Mouse (Mus musculus): ENCODE measurements around the gene Zfp385b. TPM values are rescaled to one million over a fixed set of nuclear protein-coding genes. Genes with fewer than 3 reads are reported as not detected.

The Zfp385b gene
- polyA plus RNA-seq, 1 experiment from 2014 or later = 6.2 TPM

DNA sequence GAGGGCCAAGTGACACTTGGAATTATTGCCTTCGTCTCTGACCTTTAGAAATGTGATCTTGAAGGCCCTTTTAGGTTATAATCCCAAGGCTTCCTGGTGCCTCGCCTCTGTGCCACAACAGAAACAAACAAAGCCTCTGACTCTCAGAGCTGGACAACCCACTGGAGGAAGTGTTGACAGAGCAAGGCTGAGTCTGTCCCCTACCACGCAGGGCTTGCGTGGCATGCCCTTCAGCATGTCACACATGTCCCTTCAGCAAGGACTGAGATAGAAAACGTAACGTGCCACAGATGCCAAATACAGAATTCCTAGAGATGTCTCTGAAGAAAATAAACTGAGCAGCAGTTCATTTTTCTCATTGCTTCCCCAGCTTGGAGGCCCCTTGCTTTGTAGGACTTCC is 310.7 kb downstream of the Zfp385b start:
- Histone ChIP-seq H3K27me3 (ENCODE audit: control insufficient read depth, insufficient read depth, low read length) (no peaks in the 10 kb centered on the region), H3K27ac (ENCODE audit: low read length) (no peak overlapping the region), H3K4me1 (ENCODE audit: control insufficient read depth, insufficient read depth, low read length) (no peaks in the 10 kb centered on the region), H3K4me2 (replicated peaks; ENCODE audit: low read depth, low read length) (no peak overlapping the region), H3K9me3 (ENCODE audit: control insufficient read depth, low read depth, low read length) (no peaks in the 10 kb centered on the region), H3K4me3 (ENCODE audit: low read depth, low read length) (no peak overlapping the region), H3K9ac (replicated peaks; ENCODE audit: low read depth, low read length) (no peak overlapping the region), H3K36me3 (ENCODE audit: control insufficient read depth, insufficient read depth, low read length) (no peaks in the 10 kb centered on the region)
- WGBS = 74% methylated on average over 6 of the region's 6 CpGs
- ATAC-seq (ENCODE audit: insufficient number of reproducible peaks, insufficient read depth, low FRiP score, low read depth) = no peak

DNA sequence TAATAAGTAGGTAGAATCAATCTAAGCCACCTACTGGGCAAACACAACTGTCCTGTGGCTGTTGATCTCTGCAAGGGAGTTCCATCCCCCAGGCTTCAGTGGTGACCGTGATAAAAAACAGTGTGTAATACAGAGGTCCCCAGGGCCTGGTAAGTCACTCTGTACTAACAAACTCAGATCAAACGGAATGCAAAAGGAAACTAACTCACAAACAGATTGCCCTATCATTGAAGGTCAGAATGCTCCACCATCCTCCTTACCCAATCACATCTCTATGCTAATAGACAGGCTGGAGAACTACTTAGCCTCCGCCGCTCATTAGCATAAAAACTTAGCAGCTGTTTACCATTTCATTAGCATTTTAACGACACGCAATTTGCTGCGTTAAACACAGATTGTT is 313.1 kb downstream of the Zfp385b start:
- no peak overlapping the region for H3K4me3 ChIP-seq (ENCODE audit: low read depth, low read length)
- H3K27ac ChIP-seq (ENCODE audit: low read length) = no peak overlapping the region
- ATAC-seq (ENCODE audit: insufficient number of reproducible peaks, insufficient read depth, low FRiP score, low read depth) = no peak
- no peaks in the 10 kb centered on the region for H3K36me3 ChIP-seq (ENCODE audit: control insufficient read depth, insufficient read depth, low read length)
- H3K4me2 ChIP-seq (replicated peaks; ENCODE audit: low read depth, low read length) = no peak overlapping the region
- no peaks in the 10 kb centered on the region for H3K27me3 ChIP-seq (ENCODE audit: control insufficient read depth, insufficient read depth, low read length)
- H3K9me3 ChIP-seq (ENCODE audit: control insufficient read depth, low read depth, low read length) = no peaks in the 10 kb centered on the region
- H3K4me1 ChIP-seq (ENCODE audit: control insufficient read depth, insufficient read depth, low read length) = no peaks in the 10 kb centered on the region
- H3K9ac ChIP-seq (replicated peaks; ENCODE audit: low read depth, low read length) = no peak overlapping the region
- 15% methylated on average over 7 of the region's 7 CpGs for WGBS

DNA sequence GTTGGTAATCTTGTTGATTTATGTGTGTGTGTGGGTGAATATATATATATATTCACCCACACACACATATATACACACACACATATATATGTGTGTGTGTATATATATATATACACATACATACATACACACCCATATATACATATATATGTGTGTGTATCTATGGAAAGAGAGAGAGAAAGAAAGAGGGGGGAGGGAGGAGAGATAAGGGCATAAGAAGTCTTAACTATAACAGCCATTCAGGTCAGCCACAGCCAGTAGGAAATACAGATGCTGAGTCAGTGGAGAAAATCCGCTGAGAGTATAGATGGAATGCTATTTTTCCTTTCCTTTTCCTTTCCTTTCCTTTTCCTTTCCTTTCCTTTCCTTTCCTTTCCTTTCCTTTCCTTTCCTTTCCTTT is 313.8 kb downstream of the Zfp385b start:
- ATAC-seq (ENCODE audit: insufficient number of reproducible peaks, insufficient read depth, low FRiP score, low read depth) = no peak
- no peak overlapping the region for H3K4me3 ChIP-seq (ENCODE audit: low read depth, low read length)
- H3K4me2 ChIP-seq (replicated peaks; ENCODE audit: low read depth, low read length) = no peak overlapping the region
- H3K36me3 ChIP-seq (ENCODE audit: control insufficient read depth, insufficient read depth, low read length) = no peaks in the 10 kb centered on the region
- H3K9ac ChIP-seq (replicated peaks; ENCODE audit: low read depth, low read length) = no peak overlapping the region
- H3K27ac ChIP-seq (ENCODE audit: low read length) = no peak overlapping the region
- no peaks in the 10 kb centered on the region for H3K4me1 ChIP-seq (ENCODE audit: control insufficient read depth, insufficient read depth, low read length)
- H3K9me3 ChIP-seq (ENCODE audit: control insufficient read depth, low read depth, low read length) = no peaks in the 10 kb centered on the region
- 90% methylated on average over 1 of the region's 1 CpGs for WGBS
- no peaks in the 10 kb centered on the region for H3K27me3 ChIP-seq (ENCODE audit: control insufficient read depth, insufficient read depth, low read length)

DNA sequence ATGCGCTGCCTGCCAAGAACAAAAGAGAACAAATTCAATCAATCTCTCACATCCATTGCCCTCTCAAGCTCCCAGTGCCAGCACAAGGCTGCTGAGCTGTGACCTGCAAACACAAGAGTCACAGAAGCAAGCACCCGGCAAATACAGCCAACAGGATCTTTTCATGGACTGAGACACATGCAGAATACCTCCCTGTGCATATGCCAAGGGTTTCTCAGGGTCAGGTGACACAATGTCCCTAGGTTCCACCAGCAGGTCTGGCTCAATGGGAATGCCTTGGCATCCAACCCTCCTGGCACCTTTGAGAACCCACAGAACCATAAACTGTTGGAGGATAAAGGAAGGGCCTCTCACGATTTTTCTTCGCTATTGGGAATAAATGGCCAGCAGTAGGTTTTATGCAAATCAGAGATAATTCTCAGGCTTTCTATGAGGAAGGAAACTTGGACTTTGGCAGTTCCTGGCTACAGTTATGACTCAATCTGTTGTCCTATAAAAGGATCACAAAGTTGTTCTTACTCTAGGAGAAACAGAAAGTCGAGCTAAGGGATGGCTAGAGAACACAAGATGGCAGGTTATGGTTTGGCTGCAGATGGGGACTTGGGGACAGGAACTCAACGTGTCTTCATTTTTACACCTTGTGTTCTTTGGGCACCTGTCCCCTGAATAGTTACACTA is 315.6 kb downstream of the Zfp385b start:
- ATAC-seq (ENCODE audit: insufficient number of reproducible peaks, insufficient read depth, low FRiP score, low read depth) = no peak
- H3K4me2 ChIP-seq (replicated peaks; ENCODE audit: low read depth, low read length) = no peak overlapping the region

DNA sequence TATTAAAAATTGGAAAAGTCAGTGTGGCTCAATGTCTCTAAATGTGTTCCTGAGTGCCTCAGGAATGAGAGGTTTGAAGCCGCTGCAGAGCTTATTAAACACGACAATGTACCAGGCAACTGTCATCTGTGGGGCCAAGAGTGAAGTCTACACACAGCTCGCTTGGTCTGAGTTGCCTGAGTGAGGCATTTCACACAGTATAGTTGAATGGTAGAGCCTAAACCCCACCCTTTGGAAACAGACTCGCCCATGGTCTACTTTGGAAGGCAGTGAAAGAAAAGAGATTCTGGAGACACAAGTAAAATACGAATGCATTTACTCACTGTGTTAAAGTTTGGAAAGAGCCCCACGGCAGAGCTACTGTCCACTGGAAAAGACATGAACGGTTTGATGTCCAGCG is 316.2 kb downstream of the Zfp385b start:
- Histone ChIP-seq H3K27ac (ENCODE audit: low read length) (no peak overlapping the region), H3K4me2 (replicated peaks; ENCODE audit: low read depth, low read length) (no peak overlapping the region)

More for the DNA sequence above, 315.6 kb downstream of the Zfp385b start:
- no peaks in the 10 kb centered on the region for H3K9me3 ChIP-seq (ENCODE audit: control insufficient read depth, low read depth, low read length)
- H3K36me3 ChIP-seq (ENCODE audit: control insufficient read depth, insufficient read depth, low read length) = no peaks in the 10 kb centered on the region
- H3K27me3 ChIP-seq (ENCODE audit: control insufficient read depth, insufficient read depth, low read length) = no peaks in the 10 kb centered on the region
- H3K9ac ChIP-seq (replicated peaks; ENCODE audit: low read depth, low read length) = no peak overlapping the region
- no peak overlapping the region for H3K27ac ChIP-seq (ENCODE audit: low read length)
- 85% methylated on average over 6 of the region's 6 CpGs for WGBS
- no peak overlapping the region for H3K4me3 ChIP-seq (ENCODE audit: low read depth, low read length)
- H3K4me1 ChIP-seq (ENCODE audit: control insufficient read depth, insufficient read depth, low read length) = no peaks in the 10 kb centered on the region

DNA sequence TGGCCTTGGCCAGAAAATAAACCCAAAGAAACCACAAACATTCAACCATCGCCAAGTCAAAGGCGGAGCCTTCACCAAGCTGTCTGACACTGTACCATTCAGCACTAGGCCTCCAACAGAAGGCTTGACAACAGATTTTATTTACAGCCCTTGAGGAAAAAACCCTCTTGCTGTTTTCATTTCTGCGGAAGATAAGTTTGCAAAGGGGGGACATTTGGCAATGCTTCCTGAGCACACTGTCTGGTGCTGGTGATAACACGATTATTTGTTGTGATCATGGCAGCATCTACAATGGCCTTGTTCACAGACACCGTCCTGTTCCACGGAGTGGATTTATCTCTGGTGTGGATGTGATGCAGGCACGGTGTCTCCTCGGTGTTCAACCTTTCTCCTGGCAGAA is 317.0 kb downstream of the Zfp385b start:
- Histone ChIP-seq H3K4me1 (ENCODE audit: control insufficient read depth, insufficient read depth, low read length) (no peaks in the 10 kb centered on the region), H3K36me3 (ENCODE audit: control insufficient read depth, insufficient read depth, low read length) (no peaks in the 10 kb centered on the region), H3K9ac (replicated peaks; ENCODE audit: low read depth, low read length) (no peak overlapping the region), H3K4me3 (ENCODE audit: low read depth, low read length) (no peak overlapping the region), H3K27ac (ENCODE audit: low read length) (no peak overlapping the region), H3K9me3 (ENCODE audit: control insufficient read depth, low read depth, low read length) (no peaks in the 10 kb centered on the region), H3K27me3 (ENCODE audit: control insufficient read depth, insufficient read depth, low read length) (no peaks in the 10 kb centered on the region), H3K4me2 (replicated peaks; ENCODE audit: low read depth, low read length) (no peak overlapping the region)
- ATAC-seq (ENCODE audit: insufficient number of reproducible peaks, insufficient read depth, low FRiP score, low read depth) = no peak
- WGBS = 84% methylated on average over 8 of the region's 8 CpGs

More for the DNA sequence above, 316.2 kb downstream of the Zfp385b start:
- Histone ChIP-seq H3K4me3 (ENCODE audit: low read depth, low read length) (no peak overlapping the region), H3K9ac (replicated peaks; ENCODE audit: low read depth, low read length) (no peak overlapping the region), H3K36me3 (ENCODE audit: control insufficient read depth, insufficient read depth, low read length) (no peaks in the 10 kb centered on the region), H3K9me3 (ENCODE audit: control insufficient read depth, low read depth, low read length) (no peaks in the 10 kb centered on the region), H3K4me1 (ENCODE audit: control insufficient read depth, insufficient read depth, low read length) (no peaks in the 10 kb centered on the region), H3K27me3 (ENCODE audit: control insufficient read depth, insufficient read depth, low read length) (no peaks in the 10 kb centered on the region)
- 0 out of 2 replicates have a peak, but pooled peaks have one; percentile 21 for ATAC-seq (ENCODE audit: insufficient number of reproducible peaks, insufficient read depth, low FRiP score, low read depth)
- 63% methylated on average over 8 of the region's 8 CpGs for WGBS

DNA sequence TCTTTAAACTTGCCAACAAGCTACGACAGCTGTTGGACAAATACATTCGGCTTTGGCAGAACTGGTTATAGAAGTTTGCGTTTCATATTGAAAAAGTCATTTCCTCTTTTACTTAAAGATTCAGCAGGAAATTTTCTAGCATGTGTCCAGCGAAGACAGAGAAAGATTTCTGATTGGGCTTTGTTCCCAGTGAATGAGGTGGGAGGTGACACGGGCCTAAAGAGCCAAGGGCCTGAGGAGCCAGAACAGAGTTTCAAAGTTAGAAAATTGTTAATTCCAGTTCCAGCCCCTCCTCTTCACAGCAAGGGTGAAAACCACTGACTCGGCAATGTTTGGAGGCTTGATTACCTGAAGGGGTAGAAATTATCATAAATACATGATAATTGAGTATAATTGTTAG is 319.0 kb downstream of the Zfp385b start:
- no peaks in the 10 kb centered on the region for H3K9me3 ChIP-seq (ENCODE audit: control insufficient read depth, low read depth, low read length)
- H3K4me2 ChIP-seq (replicated peaks; ENCODE audit: low read depth, low read length) = no peak overlapping the region
- H3K9ac ChIP-seq (replicated peaks; ENCODE audit: low read depth, low read length) = no peak overlapping the region
- H3K36me3 ChIP-seq (ENCODE audit: control insufficient read depth, insufficient read depth, low read length) = no peaks in the 10 kb centered on the region
- no peak for ATAC-seq (ENCODE audit: insufficient number of reproducible peaks, insufficient read depth, low FRiP score, low read depth)
- H3K27me3 ChIP-seq (ENCODE audit: control insufficient read depth, insufficient read depth, low read length) = no peaks in the 10 kb centered on the region
- H3K4me1 ChIP-seq (ENCODE audit: control insufficient read depth, insufficient read depth, low read length) = no peaks in the 10 kb centered on the region
- 48% methylated on average over 6 of the region's 6 CpGs for WGBS
- H3K4me3 ChIP-seq (ENCODE audit: low read depth, low read length) = no peak overlapping the region
- no peak overlapping the region for H3K27ac ChIP-seq (ENCODE audit: low read length)

DNA sequence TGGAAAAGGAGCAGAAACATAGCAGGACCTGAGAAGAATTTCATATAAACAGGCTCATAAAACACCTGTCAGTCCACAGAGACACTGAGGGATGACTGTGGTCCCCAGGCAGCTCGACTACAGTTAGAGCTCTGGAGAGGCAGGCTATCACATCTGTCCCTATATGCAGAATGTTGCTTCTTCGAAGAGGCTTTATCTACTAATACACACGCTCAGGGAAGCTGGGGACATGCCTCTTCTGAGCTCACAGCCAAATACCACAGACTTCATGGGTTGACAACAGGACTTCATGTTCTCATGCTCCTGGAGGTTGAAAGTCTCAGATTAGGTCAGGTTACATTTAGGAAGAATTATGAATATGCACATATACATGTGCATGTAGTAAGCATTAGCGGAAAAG is 321.1 kb downstream of the Zfp385b start:
- no peaks in the 10 kb centered on the region for H3K36me3 ChIP-seq (ENCODE audit: control insufficient read depth, insufficient read depth, low read length)
- H3K4me2 ChIP-seq (replicated peaks; ENCODE audit: low read depth, low read length) = no peak overlapping the region
- no peaks in the 10 kb centered on the region for H3K27me3 ChIP-seq (ENCODE audit: control insufficient read depth, insufficient read depth, low read length)
- no peak overlapping the region for H3K4me3 ChIP-seq (ENCODE audit: low read depth, low read length)
- no peaks in the 10 kb centered on the region for H3K9me3 ChIP-seq (ENCODE audit: control insufficient read depth, low read depth, low read length)
- H3K4me1 ChIP-seq (ENCODE audit: control insufficient read depth, insufficient read depth, low read length) = no peaks in the 10 kb centered on the region
- 79% methylated on average over 4 of the region's 4 CpGs for WGBS
- H3K27ac ChIP-seq (ENCODE audit: low read length) = no peak overlapping the region
- no peak overlapping the region for H3K9ac ChIP-seq (replicated peaks; ENCODE audit: low read depth, low read length)
- ATAC-seq (ENCODE audit: insufficient number of reproducible peaks, insufficient read depth, low FRiP score, low read depth) = no peak

DNA sequence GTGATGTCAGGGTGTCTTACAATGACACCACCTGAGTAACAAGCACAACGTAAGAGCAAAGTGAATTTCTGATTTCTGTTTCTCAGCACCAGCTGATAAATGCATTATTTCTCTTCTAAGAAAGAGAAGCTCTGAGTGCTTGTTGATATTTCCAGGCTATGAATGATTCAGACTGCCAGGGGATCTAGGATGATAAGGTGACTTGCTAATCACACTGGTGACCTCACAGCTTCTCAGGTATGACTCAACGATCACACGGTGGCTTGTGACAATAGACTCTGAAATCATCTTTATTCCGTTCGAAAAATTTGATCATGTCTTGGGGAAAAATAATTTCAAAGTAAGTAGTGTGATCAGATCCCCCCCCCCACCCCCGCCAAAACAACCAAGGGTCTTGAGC is 321.5 kb downstream of the Zfp385b start:
- no peak overlapping the region for H3K4me2 ChIP-seq (replicated peaks; ENCODE audit: low read depth, low read length)
- H3K27me3 ChIP-seq (ENCODE audit: control insufficient read depth, insufficient read depth, low read length) = no peaks in the 10 kb centered on the region
- H3K4me3 ChIP-seq (ENCODE audit: low read depth, low read length) = no peak overlapping the region
- ATAC-seq (ENCODE audit: insufficient number of reproducible peaks, insufficient read depth, low FRiP score, low read depth) = no peak
- H3K36me3 ChIP-seq (ENCODE audit: control insufficient read depth, insufficient read depth, low read length) = no peaks in the 10 kb centered on the region
- H3K9ac ChIP-seq (replicated peaks; ENCODE audit: low read depth, low read length) = no peak overlapping the region
- no peak overlapping the region for H3K27ac ChIP-seq (ENCODE audit: low read length)
- no peaks in the 10 kb centered on the region for H3K4me1 ChIP-seq (ENCODE audit: control insufficient read depth, insufficient read depth, low read length)
- 88% methylated on average over 6 of the region's 6 CpGs for WGBS
- no peaks in the 10 kb centered on the region for H3K9me3 ChIP-seq (ENCODE audit: control insufficient read depth, low read depth, low read length)

Data from stomach, embryonic 14.5 days (tissue).